Mouse (Mus musculus): ENCODE data around the gene Unc45a. TPM values are rescaled to one million over a fixed set of nuclear protein-coding genes. Genes with fewer than 3 reads are reported as not detected.
A peak's percentile ranks its signal among the peaks of the same experiment; 100 is the strongest.

The Unc45a gene
- total and polyA plus RNA-seq, 3 experiments: 7.9 to 21.8 (median 16.8) TPM

- no peak for TF ChIP-seq POLR2AphosphoS2 (IDR thresholded peaks at IDR 0.05; ENCODE audit: low read depth, low read length)
- no peak; the same call in 1 of the 2 replicates for TF ChIP-seq MAZ (IDR thresholded peaks at IDR 0.05; ENCODE audit: low read depth, low read length)
- TF ChIP-seq MEF2A (IDR thresholded peaks at IDR 0.05; ENCODE audit: borderline replicate concordance, low read depth, low read length): no peak
- no peak for TF ChIP-seq CHD1 (IDR thresholded peaks at IDR 0.05; ENCODE audit: low read depth, low read length)
- no peak for TF ChIP-seq BHLHE40 (IDR thresholded peaks at IDR 0.05; ENCODE audit: low read depth, low read length)
These were observed 47.1 kb upstream of the Unc45a start, which contains the start of gene Fes (continued) for GRCm38 (mm10) chr7:80387633-80388543.

GRCm38 (mm10) chr7:80387033-80387632 is 46.3 kb upstream of the Unc45a start:
- peak; percentile 22 for DNase-seq (ENCODE audit: extremely low read depth)
- Histone ChIP-seq H3K79me2 (replicated peaks; ENCODE audit: control insufficient read depth, extremely low read depth, insufficient read depth, poor library complexity, severe bottlenecking) (no peaks in the 10 kb centered on the region), H3K36me3 (replicated peaks in 1 of 2; ENCODE audit: control insufficient read depth in 1 of 2, insufficient read depth in 1 of 2, low read length in 1 of 2) (peaks cover 43 to 60% of the 10 kb centered on the region in 2 experiments), H3K9ac (ENCODE audit: insufficient read depth, low read depth) (peak overlapping the region; percentile 37), H3K4me2 (ENCODE audit: insufficient read depth, low read depth, poor library complexity, severe bottlenecking) (peak overlapping the region; percentile 68), H3K4me1 (ENCODE audit: control insufficient read depth in 1 of 2, insufficient read depth in 2 of 2) (peaks cover 3 to 28% of the 10 kb centered on the region in 2 experiments; a peak in 3 of 4 replicates), H3K9me3 (replicated peaks; ENCODE audit: low read length) (no peaks in the 10 kb centered on the region), H3K4me3 (replicated peaks in 1 of 3; ENCODE audit: low read depth in 2 of 3, low read length in 2 of 3, poor library complexity in 1 of 3) (peak overlapping the region; percentile 47 to 57 (median 47)), H3K27ac (ENCODE audit: insufficient read depth, low read depth) (peak overlapping the region; percentile 46; the same call in 1 of the 2 replicates), H3K27me3 (replicated peaks) (no peaks in the 10 kb centered on the region)
- in situ Hi-C loops (cut with MboI; ENCODE audit: low pct_ligation_motif_present, low pct_unique_long_range_greater_than_20kb, low sequenced_read_pairs): loop anchor here (5.0 to 25.0 kb wide), 2 partner anchors 195 to 450 kb away; partner anchors contain the start of gene Iqgap1
- dilution Hi-C loops (cut with MboI; ENCODE audit: extremely low pct_ligation_motif_present, extremely low pct_unique_long_range_greater_than_20kb, low sequenced_read_pairs): loop anchor here (25.0 kb wide), 1 partner anchor 175 kb away; no protein-coding TSS in a partner anchor
- TF ChIP-seq HCFC1 (IDR thresholded peaks at IDR 0.05; ENCODE audit: low read depth, low read length) (no peak), MYC (IDR thresholded peaks at IDR 0.05; ENCODE audit: low read depth, low read length) (no peak), ELF1 (IDR thresholded peaks at IDR 0.05; ENCODE audit: low read depth, low read length) (0 out of 2 replicates have a peak, but pooled peaks have one; percentile 23), UBTF (IDR thresholded peaks at IDR 0.05; ENCODE audit: low read depth, low read length) (no peak), SMC3 (IDR thresholded peaks at IDR 0.05; ENCODE audit: low read depth, low read length) (no peak), MAZ (IDR thresholded peaks at IDR 0.05; ENCODE audit: low read depth, low read length) (no peak), GABPA (IDR thresholded peaks at IDR 0.05; ENCODE audit: insufficient replicate concordance, low read depth, low read length) (no peak), CTCF (conservative IDR thresholded peaks at IDR 0.05 in 1 of 2, IDR thresholded peaks at IDR 0.05 in 1 of 2; ENCODE audit: low read depth in 2 of 2, low read length in 2 of 2) (no peak), SIN3A (IDR thresholded peaks at IDR 0.05; ENCODE audit: low read length) (no peak), TCF12 (IDR thresholded peaks at IDR 0.05; ENCODE audit: low read depth, low read length) (no peak), MEF2A (IDR thresholded peaks at IDR 0.05; ENCODE audit: borderline replicate concordance, low read depth, low read length) (no peak), ZKSCAN1 (IDR thresholded peaks at IDR 0.05; ENCODE audit: borderline replicate concordance, low read depth, low read length) (no peak), ZNF384 (IDR thresholded peaks at IDR 0.05; ENCODE audit: low read depth, low read length) (peak; percentile 67), USF1 (IDR thresholded peaks at IDR 0.05; ENCODE audit: low read depth, low read length) (no peak), BHLHE40 (IDR thresholded peaks at IDR 0.05; ENCODE audit: low read depth, low read length) (0 out of 2 replicates have a peak, but pooled peaks have one; percentile 1), EP300 (IDR thresholded peaks at IDR 0.05; ENCODE audit: low read length) (no peak)
